Mouse (Mus musculus): ENCODE measurements around the gene Cck. TPM values are rescaled to one million over a fixed set of nuclear protein-coding genes. Genes with fewer than 3 reads are reported as not detected.

Cck gene
- polyA plus RNA-seq, 1 experiment from 2014 or later, result 26.2 TPM

DNA sequence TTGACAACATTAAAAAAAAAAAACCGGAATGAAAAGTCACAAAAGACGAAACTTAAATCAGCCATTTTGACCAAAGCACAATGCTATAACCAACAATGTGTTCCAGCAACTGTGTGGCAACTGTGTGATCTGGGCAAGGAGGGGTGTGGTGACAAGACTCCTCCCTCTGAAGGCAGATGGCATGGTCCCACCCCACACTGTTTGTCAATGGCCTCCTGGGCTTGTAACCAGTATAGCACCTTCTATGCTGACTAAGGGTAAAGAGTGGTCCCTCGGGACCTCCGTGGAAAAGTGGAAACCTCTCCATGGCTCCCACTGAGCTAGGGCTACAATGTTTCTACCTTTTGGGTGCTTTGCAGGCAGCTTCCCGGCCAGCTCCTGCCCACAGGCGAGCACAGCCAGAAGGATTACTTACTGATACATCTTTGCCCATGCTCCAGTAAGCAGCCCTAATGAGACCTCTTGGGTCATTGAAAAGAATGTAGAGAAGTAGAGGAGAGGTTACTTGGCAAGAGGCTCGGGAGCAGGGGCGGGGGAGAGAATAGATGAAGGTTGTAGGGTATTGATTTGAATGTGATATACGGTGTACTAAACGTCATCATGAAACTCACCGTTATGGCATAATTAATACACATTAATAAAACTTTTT lies 3.8 kb downstream of the Cck start:
- WGBS, result 56% methylated on average over 11 of the region's 11 CpGs
- H3K4me1 ChIP-seq, result peaks cover 15% of the 10 kb centered on the region
- peaks cover 42% of the 10 kb centered on the region for H3K27me3 ChIP-seq (replicated peaks)
- H3K9me3 ChIP-seq, result no peaks in the 10 kb centered on the region
- H3K9ac ChIP-seq, result no peak overlapping the region
- H3K4me2 ChIP-seq, result no peak overlapping the region
- no peaks in the 10 kb centered on the region for H3K36me3 ChIP-seq (replicated peaks)
- no peak overlapping the region for H3K27ac ChIP-seq
- no peak for ATAC-seq (replicated peaks)
- H3K4me3 ChIP-seq, result no peak overlapping the region

DNA sequence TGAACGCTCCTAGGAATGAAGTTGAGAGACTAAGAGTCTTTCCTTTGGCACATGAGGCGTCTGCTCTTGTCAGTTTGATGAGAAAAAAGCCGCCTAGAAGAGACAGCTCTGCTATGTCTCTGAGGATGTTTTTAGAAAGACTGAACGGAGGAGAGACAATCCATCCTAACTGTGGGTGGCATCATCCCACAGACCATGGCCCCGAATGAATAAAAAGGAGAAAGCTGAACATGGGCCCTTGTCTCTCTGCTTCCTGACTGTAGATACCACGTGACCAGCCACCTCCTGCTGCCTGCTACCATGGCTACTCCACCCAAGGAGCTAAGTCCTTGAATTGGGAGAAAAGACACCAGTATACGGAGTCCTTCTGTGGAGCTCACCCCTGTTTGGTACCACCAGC lies 8.3 kb downstream of the Cck start:
- no peak overlapping the region for H3K27ac ChIP-seq
- H3K9ac ChIP-seq, result no peak overlapping the region
- WGBS, result 63% methylated on average over 7 of the region's 7 CpGs
- ATAC-seq (replicated peaks), result no peak
- no peak overlapping the region for H3K4me3 ChIP-seq
- H3K27me3 ChIP-seq (replicated peaks), result 0 out of 2 replicates have a peak, but pooled peaks cover under 1% of the 10 kb centered on the region
- H3K9me3 ChIP-seq, result no peaks in the 10 kb centered on the region
- no peaks in the 10 kb centered on the region for H3K36me3 ChIP-seq (replicated peaks)
- no peak overlapping the region for H3K4me2 ChIP-seq
- 0 out of 2 replicates have a peak, but pooled peaks cover 4% of the 10 kb centered on the region for H3K4me1 ChIP-seq

DNA sequence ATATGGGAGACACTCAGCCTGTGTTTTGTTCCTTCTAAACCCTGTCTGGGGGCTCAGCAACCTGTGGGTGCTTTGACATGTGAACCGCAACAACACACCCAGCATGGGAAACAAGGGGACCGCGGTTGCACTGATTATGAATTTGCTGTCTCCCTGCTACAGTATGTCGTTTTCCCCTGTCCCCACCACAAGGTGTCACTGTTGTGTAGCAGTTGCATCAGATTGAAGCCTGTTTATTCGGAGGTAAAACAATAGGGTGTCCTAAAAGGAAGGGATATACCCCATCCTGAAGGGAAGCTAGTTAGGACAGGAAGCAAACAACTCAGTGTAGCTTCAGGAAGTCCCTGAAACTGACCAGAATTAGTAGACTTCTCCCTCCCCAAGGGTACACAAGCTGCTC lies 16.0 kb downstream of the Cck start:
- no peaks in the 10 kb centered on the region for H3K9me3 ChIP-seq
- H3K27me3 ChIP-seq (replicated peaks), result no peaks in the 10 kb centered on the region
- H3K27ac ChIP-seq, result no peak overlapping the region
- H3K4me3 ChIP-seq, result no peak overlapping the region
- ATAC-seq (replicated peaks), result peak; percentile 49; the same call in 1 of the 2 replicates
- 19% methylated on average over 5 of the region's 5 CpGs for WGBS
- no peak overlapping the region for H3K4me2 ChIP-seq
- H3K4me1 ChIP-seq, result peaks cover 6% of the 10 kb centered on the region
- H3K9ac ChIP-seq, result no peak overlapping the region
- H3K36me3 ChIP-seq (replicated peaks), result peaks cover 6% of the 10 kb centered on the region; the same call in 1 of the 2 replicates

DNA sequence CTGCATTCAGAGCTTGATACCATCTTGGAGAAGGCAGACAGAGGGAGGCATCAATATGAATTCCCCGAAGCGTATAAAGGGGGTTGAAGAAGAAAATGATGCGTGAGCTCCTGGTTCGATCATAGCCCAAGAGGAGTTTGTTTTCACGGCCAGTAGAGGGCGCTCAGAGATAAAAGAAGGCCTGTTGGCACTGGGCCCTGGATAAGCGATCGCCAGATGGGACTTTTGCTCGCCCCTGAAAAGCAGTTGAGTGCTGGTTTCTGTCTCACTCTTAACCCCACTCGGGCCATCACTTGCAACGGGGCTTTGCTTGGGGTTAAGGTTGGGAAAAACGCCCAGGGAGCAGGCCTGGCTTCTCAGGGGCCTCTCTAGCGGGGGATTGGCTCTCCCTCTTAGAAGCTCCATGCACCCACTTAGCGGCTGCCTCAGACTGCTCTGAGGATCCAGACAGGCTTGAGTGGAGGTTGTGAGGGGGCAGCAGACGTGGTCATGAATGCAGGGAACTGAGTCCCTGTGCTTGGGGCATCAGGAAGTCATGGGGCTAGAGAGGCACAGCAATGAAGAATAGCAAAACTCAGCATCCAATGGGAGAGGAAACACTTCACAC lies 18.1 kb downstream of the Cck start:
- WGBS, result 10% methylated on average over 15 of the region's 15 CpGs
- ATAC-seq (replicated peaks), result peak; percentile 69

DNA sequence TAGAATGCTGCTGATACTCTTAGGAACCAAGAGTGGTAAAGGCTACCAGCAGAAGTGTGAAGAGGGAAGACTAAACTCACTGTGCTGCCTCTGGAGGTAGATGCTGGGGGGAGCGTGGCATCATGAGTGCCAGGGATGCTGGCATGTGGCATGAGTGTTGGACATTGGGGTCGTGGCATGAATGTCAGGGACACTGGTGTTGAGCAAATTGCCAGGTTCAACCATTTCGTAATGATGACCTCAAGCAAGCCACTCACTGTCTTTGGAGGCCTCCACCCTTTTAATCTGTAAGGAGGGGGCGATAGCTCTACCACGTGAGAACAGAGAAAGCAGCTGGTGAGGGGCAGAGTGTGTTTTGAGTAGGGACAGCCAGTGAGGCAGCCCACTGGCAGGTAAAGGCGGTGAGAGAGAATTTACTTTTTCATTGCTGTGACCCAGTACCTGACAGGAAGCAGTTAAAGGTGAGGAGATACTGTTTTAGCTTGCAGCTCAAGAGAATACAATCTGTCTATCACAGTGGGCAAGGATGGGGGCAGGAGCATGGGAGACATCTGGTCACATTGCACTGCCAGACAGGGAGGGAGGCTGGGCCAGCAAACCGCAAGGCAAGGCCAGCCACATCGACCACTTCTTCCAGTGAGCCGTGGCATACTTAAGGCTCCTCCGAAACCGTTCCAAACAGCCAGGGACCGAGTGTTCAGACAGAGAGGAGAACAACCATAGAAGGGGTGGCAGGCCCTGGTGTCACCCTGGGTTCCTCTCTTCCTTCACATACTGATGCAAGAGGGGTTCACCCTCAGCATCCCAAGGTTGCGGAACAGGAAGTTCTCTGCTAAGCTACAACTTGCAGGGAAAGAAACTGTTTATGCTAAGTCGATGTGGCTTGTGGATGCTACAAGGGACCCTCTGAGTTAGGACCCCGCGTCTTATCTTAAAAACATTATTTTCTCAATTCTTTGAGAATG lies 19.7 kb downstream of the Cck start:
- WGBS, result 79% methylated on average over 16 of the region's 16 CpGs
- Histone ChIP-seq H3K9me3 (no peaks in the 10 kb centered on the region), H3K36me3 (replicated peaks) (peaks cover 6% of the 10 kb centered on the region; the same call in 1 of the 2 replicates), H3K4me3 (no peak overlapping the region), H3K27me3 (replicated peaks) (no peaks in the 10 kb centered on the region), H3K9ac (no peak overlapping the region), H3K4me1 (peaks cover 6% of the 10 kb centered on the region), H3K27ac (no peak overlapping the region), H3K4me2 (no peak overlapping the region)
- ATAC-seq (replicated peaks), result no peak

More for the DNA sequence above, 18.1 kb downstream of the Cck start:
- Histone ChIP-seq H3K4me3 (no peak overlapping the region), H3K4me2 (peak overlapping the region; percentile 37), H3K27me3 (replicated peaks) (no peaks in the 10 kb centered on the region), H3K9ac (no peak overlapping the region; the same call in 1 of the 2 replicates), H3K4me1 (peaks cover 6% of the 10 kb centered on the region), H3K9me3 (no peaks in the 10 kb centered on the region), H3K36me3 (replicated peaks) (peaks cover 6% of the 10 kb centered on the region; the same call in 1 of the 2 replicates), H3K27ac (no peak overlapping the region)

DNA sequence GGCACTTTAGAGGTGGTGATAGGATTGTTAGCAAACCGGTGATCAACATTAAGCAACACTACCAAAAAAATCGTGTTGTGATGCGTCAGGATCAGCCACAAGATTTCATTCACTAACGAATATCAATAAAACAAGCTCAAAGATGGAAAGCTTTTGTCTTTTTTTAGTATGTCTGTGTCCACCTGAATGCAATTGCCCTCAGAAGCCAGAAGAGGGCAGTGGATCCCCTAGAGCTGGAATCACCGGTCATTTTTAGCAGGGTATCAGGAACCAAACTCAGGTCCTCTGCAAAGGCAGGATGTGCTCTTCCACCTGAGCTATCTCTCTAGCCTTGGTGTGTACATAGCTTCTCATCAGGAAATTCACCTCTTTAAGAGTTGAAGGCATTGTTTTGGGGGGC lies 20.7 kb downstream of the Cck start:
- Histone ChIP-seq H3K9ac (no peak overlapping the region), H3K4me2 (no peak overlapping the region), H3K4me3 (no peak overlapping the region), H3K9me3 (no peaks in the 10 kb centered on the region), H3K27ac (no peak overlapping the region), H3K4me1 (peaks cover 6% of the 10 kb centered on the region), H3K36me3 (replicated peaks) (peaks cover 6% of the 10 kb centered on the region; the same call in 1 of the 2 replicates), H3K27me3 (replicated peaks) (no peaks in the 10 kb centered on the region)
- 83% methylated on average over 5 of the region's 5 CpGs for WGBS
- no peak for ATAC-seq (replicated peaks)

DNA sequence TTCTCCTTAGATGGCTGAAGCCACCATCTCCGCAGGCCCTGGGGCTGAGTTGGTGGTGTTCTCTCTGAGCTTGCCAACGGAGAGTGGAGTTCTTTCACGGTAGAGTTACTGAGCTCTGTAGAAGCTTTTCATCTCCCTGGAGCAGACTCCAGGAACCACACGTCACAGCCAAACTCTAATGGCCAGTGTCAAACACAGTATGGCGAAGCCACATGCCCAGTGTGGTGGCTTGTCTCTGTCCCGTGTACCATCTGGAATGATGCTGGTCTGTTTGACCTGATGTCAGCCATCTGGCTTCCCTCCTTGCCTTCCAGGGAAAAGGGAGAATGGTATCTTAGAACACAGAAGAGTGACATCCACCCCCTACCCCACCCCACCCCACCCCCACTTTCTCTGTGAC lies 25.8 kb downstream of the Cck start:
- 82% methylated on average over 6 of the region's 6 CpGs for WGBS

DNA sequence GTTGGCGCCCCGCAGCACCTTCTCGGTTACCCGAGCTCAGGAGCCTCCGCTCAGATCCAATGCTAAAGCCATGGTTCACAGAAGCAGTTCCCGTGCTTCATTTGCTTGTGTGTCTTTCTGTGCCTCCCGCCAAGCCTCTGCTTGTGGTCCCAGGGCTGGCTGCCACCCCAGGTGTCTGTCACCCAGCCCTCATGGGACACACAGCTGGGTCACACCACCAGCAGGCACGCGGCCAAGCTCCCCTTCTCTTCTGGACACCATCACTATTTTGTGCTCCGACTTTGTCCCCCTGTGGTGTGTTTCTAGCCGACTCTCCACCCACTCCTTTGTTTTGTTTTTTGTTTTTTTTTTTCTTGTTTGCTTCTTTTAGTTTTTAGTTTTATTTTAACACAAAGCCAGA lies 28.0 kb downstream of the Cck start:
- Histone ChIP-seq H3K27ac (no peak overlapping the region), H3K4me3 (no peak overlapping the region), H3K36me3 (replicated peaks) (peaks cover 10% of the 10 kb centered on the region; the same call in 1 of the 2 replicates), H3K27me3 (replicated peaks) (no peaks in the 10 kb centered on the region), H3K9me3 (no peaks in the 10 kb centered on the region), H3K9ac (no peak overlapping the region), H3K4me2 (no peak overlapping the region), H3K4me1 (no peaks in the 10 kb centered on the region)
- WGBS, result 82% methylated on average over 11 of the region's 11 CpGs
- no peak for ATAC-seq (replicated peaks)

More for the DNA sequence above, 25.8 kb downstream of the Cck start:
- no peak overlapping the region for H3K4me3 ChIP-seq
- no peak overlapping the region for H3K9ac ChIP-seq
- no peak overlapping the region for H3K27ac ChIP-seq
- no peaks in the 10 kb centered on the region for H3K27me3 ChIP-seq (replicated peaks)
- peaks cover 10% of the 10 kb centered on the region; the same call in 1 of the 2 replicates for H3K36me3 ChIP-seq (replicated peaks)
- no peaks in the 10 kb centered on the region for H3K4me1 ChIP-seq
- ATAC-seq (replicated peaks), result no peak
- H3K4me2 ChIP-seq, result no peak overlapping the region
- no peaks in the 10 kb centered on the region for H3K9me3 ChIP-seq

DNA sequence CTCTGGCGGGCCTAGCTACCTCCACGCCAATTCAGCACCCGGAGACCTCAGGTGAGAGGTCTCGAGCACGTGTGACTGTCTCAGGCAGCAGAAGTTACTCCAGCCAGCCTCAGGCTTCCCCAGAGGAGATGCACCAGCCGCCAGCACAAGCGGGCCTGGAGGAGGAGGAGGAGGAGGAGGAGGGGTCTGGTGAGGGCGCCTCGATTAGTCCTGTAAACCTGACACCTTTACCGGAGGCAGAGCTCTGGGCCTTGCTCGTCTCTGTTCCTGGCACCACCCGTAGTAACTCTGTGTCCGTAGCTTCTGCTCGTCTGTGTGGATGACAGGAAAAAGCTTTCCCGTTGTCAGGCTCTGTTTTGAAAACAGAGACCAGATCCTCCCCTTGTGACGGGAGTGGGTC lies 35.0 kb downstream of the Cck start:
- no peak overlapping the region for H3K27ac ChIP-seq
- no peak overlapping the region for H3K9ac ChIP-seq
- H3K4me3 ChIP-seq, result no peak overlapping the region
- H3K9me3 ChIP-seq, result no peaks in the 10 kb centered on the region
- ATAC-seq (replicated peaks), result no peak
- H3K27me3 ChIP-seq (replicated peaks), result no peaks in the 10 kb centered on the region
- H3K4me1 ChIP-seq, result no peaks in the 10 kb centered on the region
- H3K4me2 ChIP-seq, result no peak overlapping the region
- 90% methylated on average over 16 of the region's 16 CpGs for WGBS
- peaks cover 21% of the 10 kb centered on the region for H3K36me3 ChIP-seq (replicated peaks)

DNA sequence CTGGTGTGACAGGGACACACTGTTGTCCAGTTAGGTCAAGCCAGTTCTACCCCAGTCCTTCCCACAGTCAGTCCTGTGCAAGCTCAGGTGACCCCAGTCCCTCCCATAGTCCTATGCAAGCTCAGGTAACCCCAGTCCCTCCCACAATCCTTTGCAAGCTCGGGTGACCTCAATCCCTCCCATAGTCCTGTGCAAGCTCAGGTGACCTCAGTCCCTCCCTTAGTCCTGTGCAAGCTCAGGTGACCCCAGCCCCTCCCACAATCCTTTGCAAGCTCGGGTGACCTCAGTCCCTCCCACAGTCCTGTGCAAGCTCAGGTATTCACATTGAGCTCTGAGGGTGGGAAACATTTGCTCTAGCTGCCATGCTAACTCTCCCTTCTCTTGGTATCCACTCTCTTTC lies 35.5 kb downstream of the Cck start:
- Histone ChIP-seq H3K4me2 (no peak overlapping the region), H3K27ac (no peak overlapping the region), H3K9me3 (no peaks in the 10 kb centered on the region), H3K27me3 (replicated peaks) (no peaks in the 10 kb centered on the region), H3K4me3 (no peak overlapping the region), H3K9ac (no peak overlapping the region), H3K4me1 (no peaks in the 10 kb centered on the region), H3K36me3 (replicated peaks) (peaks cover 21% of the 10 kb centered on the region)
- WGBS, result 76% methylated on average over 2 of the region's 2 CpGs
- ATAC-seq (replicated peaks), result no peak

DNA sequence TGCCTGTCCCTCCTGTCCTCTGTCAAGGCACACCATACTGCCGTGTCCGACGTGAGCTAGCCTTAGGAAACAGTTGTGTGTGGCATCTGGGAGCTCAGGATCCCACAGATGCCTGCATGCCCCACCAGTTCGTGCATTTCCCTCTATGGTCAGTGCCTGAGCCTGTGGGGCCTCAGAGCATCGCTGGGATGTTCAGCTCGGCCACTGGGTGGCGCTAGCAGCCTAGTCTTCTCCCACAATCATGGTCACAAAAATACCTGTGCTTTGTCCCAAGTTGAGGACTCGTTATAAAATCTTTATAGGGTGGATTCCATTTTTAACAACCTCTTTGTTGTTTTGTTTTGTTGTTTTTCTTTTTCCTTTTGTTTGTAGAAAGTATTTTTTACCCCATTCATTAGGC lies 37.0 kb downstream of the Cck start:
- Histone ChIP-seq H3K9ac (no peak overlapping the region), H3K4me1 (no peaks in the 10 kb centered on the region), H3K36me3 (replicated peaks) (peaks cover 34% of the 10 kb centered on the region), H3K4me3 (no peak overlapping the region), H3K9me3 (no peaks in the 10 kb centered on the region), H3K27me3 (replicated peaks) (no peaks in the 10 kb centered on the region), H3K27ac (no peak overlapping the region), H3K4me2 (no peak overlapping the region)
- 31% methylated on average over 8 of the region's 8 CpGs for WGBS
- ATAC-seq (replicated peaks), result no peak
